Mouse (Mus musculus): ENCODE measurements around the gene Arl8a. TPM values are rescaled to one million over a fixed set of nuclear protein-coding genes. Genes with fewer than 3 reads are reported as not detected.

Arl8a gene
- polyA plus RNA-seq, 1 experiment from 2014 or later = 40.8 TPM

DNA sequence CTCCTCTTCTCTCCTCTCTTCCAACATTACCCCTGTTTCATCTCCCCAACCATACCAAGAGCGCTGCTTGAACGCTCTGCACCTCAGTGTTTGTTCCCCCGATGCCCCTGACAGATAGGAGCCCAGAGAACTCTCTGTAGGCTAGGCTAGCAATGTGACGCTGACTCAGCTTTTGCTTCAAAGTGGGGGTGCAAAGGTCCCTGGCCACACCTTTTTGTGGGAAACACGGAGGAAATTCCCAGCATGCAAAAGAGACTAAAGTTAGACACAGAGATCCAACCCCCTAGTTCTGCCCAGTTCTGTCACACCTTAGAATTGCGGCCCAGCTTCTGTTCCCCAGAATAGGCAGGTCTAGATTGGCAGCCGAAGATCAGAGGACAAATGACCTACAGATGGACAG, 32.2 kb downstream of the Arl8a start:
- WGBS = 88% methylated on average over 7 of the region's 7 CpGs
- ATAC-seq (ENCODE audit: insufficient number of reproducible peaks, low FRiP score, low TSS enrichment, low read depth) (no peak), DNase-seq (ENCODE audit: low spot score) (no peak)
- H3K4me1 ChIP-seq (ENCODE audit: control insufficient read depth, insufficient read depth, low read length) = no peaks in the 10 kb centered on the region
- no peaks in the 10 kb centered on the region; the same call in 1 of the 2 replicates for H3K9me3 ChIP-seq (ENCODE audit: control insufficient read depth, low read length)
- no peak overlapping the region for H3K4me2 ChIP-seq (ENCODE audit: low read depth, severe bottlenecking)
- H3K27me3 ChIP-seq (ENCODE audit: control insufficient read depth, insufficient read depth, low read length) = no peaks in the 10 kb centered on the region
- H3K27ac ChIP-seq (replicated peaks; ENCODE audit: low read depth, low read length) = no peak overlapping the region
- no peaks in the 10 kb centered on the region for H3K36me3 ChIP-seq (ENCODE audit: control insufficient read depth, insufficient read depth, low read length)
- H3K4me3 ChIP-seq (ENCODE audit: low read depth, low read length) = no peak overlapping the region
- H3K9ac ChIP-seq (ENCODE audit: low read length) = no peak overlapping the region

DNA sequence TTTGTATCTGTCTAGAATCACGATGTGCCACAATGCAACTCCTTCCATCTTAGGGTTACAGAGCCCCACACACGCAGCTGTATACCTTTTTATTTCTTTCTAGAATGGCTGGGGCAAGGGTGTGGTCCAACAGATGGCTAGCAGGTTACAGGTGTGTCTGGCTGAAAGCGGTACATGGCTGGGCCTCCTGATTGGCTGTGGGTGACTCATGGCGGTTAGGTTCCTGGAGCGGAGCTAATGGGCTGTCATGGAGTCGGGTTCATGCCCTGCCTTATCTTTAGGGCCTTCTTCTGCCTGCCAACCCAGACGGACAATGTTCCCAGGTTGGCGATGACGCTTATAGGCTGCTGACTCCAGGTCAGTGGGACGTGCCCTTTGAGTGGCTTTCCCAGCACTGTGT, 34.2 kb downstream of the Arl8a start:
- ATAC-seq (ENCODE audit: insufficient number of reproducible peaks, low FRiP score, low TSS enrichment, low read depth) (no peak), DNase-seq (ENCODE audit: low spot score) (no peak)
- no peaks in the 10 kb centered on the region for H3K36me3 ChIP-seq (ENCODE audit: control insufficient read depth, insufficient read depth, low read length)
- no peak overlapping the region for H3K9ac ChIP-seq (ENCODE audit: low read length)
- no peaks in the 10 kb centered on the region for H3K4me1 ChIP-seq (ENCODE audit: control insufficient read depth, insufficient read depth, low read length)
- no peaks in the 10 kb centered on the region for H3K27me3 ChIP-seq (ENCODE audit: control insufficient read depth, insufficient read depth, low read length)
- no peak overlapping the region for H3K4me3 ChIP-seq (ENCODE audit: low read depth, low read length)
- H3K4me2 ChIP-seq (ENCODE audit: low read depth, severe bottlenecking) = no peak overlapping the region
- H3K27ac ChIP-seq (replicated peaks; ENCODE audit: low read depth, low read length) = no peak overlapping the region
- no peaks in the 10 kb centered on the region; the same call in 1 of the 2 replicates for H3K9me3 ChIP-seq (ENCODE audit: control insufficient read depth, low read length)
- 79% methylated on average over 10 of the region's 10 CpGs for WGBS

DNA sequence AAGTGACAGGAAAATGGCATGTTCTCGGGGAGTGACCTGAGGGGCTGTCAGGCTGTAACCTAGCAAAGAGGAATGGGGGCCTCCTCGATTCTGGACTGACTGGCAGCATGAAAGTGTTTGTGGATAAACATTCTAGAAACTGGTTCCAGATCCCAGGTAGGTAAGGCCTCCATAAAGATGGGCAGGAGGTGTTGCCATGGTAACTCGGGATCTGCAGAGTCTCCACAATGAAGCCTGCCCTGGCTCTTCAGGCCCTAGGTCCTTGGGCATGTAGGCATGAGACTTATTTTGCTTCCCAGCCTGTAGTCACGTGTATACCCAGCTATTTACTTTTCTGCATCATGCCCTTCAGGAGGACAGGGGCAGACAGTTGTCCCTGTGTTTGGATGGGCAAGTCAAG, 34.7 kb downstream of the Arl8a start:
- H3K9ac ChIP-seq (ENCODE audit: low read length) = no peak overlapping the region
- ATAC-seq (ENCODE audit: insufficient number of reproducible peaks, low FRiP score, low TSS enrichment, low read depth) = no peak
- no peak overlapping the region for H3K27ac ChIP-seq (replicated peaks; ENCODE audit: low read depth, low read length)
- H3K4me2 ChIP-seq (ENCODE audit: low read depth, severe bottlenecking) = no peak overlapping the region
- WGBS = 72% methylated on average over 4 of the region's 4 CpGs
- no peaks in the 10 kb centered on the region for H3K36me3 ChIP-seq (ENCODE audit: control insufficient read depth, insufficient read depth, low read length)
- no peaks in the 10 kb centered on the region for H3K27me3 ChIP-seq (ENCODE audit: control insufficient read depth, insufficient read depth, low read length)
- no peak overlapping the region for H3K4me3 ChIP-seq (ENCODE audit: low read depth, low read length)
- H3K9me3 ChIP-seq (ENCODE audit: control insufficient read depth, low read length) = no peaks in the 10 kb centered on the region; the same call in 1 of the 2 replicates
- H3K4me1 ChIP-seq (ENCODE audit: control insufficient read depth, insufficient read depth, low read length) = no peaks in the 10 kb centered on the region
- DNase-seq (ENCODE audit: low spot score) = no peak

DNA sequence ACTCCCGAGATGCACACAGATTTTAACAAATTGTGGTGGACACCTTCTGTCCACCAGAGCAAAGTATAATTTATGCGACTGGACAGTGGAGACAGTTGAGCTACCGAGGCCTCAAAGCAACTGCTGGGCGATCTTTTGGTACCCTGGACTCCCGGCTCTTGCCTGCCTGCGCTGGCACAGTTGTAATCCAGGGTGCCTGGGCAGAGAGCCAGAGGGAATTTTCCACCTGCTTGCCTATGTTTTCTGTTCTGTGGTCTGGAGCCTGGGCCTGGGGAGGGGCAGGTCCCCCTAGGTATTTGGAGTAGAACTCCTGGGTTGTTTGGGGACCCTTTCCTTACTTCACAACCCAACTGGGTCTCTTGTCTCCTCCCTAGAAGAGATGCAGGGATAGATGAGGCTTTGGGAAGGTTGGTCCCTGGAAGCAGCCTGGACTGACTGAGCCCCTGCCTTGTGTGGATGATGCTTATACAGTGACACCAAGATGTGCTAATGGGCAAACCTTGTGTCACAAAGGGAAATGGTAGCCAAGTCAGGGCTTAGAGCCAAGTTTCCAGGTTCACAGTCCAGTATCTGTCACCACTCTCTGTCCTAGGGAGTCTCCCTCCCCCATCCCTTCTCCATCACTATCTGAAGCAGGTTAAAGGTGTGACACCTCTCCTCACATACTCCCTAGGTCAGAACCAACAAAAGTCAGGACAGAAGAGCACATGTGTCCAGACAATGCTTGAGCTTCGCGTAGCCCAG, 35.4 kb downstream of the Arl8a start:
- no peak overlapping the region for H3K4me3 ChIP-seq (ENCODE audit: low read depth, low read length)
- no peak overlapping the region for H3K27ac ChIP-seq (replicated peaks; ENCODE audit: low read depth, low read length)
- H3K9me3 ChIP-seq (ENCODE audit: control insufficient read depth, low read length) = no peaks in the 10 kb centered on the region; the same call in 1 of the 2 replicates
- WGBS = 93% methylated on average over 8 of the region's 8 CpGs
- H3K4me1 ChIP-seq (ENCODE audit: control insufficient read depth, insufficient read depth, low read length) = no peaks in the 10 kb centered on the region
- H3K36me3 ChIP-seq (ENCODE audit: control insufficient read depth, insufficient read depth, low read length) = no peaks in the 10 kb centered on the region
- H3K9ac ChIP-seq (ENCODE audit: low read length) = no peak overlapping the region
- ATAC-seq (ENCODE audit: insufficient number of reproducible peaks, low FRiP score, low TSS enrichment, low read depth) = no peak
- DNase-seq (ENCODE audit: low spot score) = no peak
- H3K27me3 ChIP-seq (ENCODE audit: control insufficient read depth, insufficient read depth, low read length) = no peaks in the 10 kb centered on the region
- no peak overlapping the region for H3K4me2 ChIP-seq (ENCODE audit: low read depth, severe bottlenecking)

DNA sequence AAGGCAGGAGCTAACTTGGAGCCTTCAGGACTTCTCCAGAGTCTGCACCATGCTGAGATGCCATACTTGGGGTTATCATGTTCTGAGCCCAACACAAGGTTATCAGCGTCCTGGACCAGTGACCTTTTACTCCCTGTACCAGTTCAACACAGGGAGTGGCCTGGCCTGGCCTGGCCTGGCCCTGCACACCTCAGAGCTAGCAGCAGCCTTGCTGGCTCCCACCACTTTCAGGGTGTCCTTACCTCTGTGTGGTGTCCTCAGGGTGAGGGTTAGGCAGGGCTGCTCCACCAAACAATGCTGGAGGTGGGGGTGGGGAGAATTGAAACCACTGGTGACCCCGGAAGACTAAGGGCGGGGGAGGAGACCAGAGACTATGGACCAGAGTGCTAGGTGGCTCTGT, 36.4 kb downstream of the Arl8a start:
- no peak overlapping the region; the same call in 1 of the 2 replicates for H3K9ac ChIP-seq (ENCODE audit: low read length)
- no peak for DNase-seq (ENCODE audit: low spot score)
- no peaks in the 10 kb centered on the region for H3K27me3 ChIP-seq (ENCODE audit: control insufficient read depth, insufficient read depth, low read length)
- no peak overlapping the region for H3K4me2 ChIP-seq (ENCODE audit: low read depth, severe bottlenecking)
- no peaks in the 10 kb centered on the region for H3K4me1 ChIP-seq (ENCODE audit: control insufficient read depth, insufficient read depth, low read length)
- WGBS = 69% methylated on average over 3 of the region's 3 CpGs
- no peaks in the 10 kb centered on the region for H3K36me3 ChIP-seq (ENCODE audit: control insufficient read depth, insufficient read depth, low read length)
- H3K27ac ChIP-seq (replicated peaks; ENCODE audit: low read depth, low read length) = no peak overlapping the region
- no peak for ATAC-seq (ENCODE audit: insufficient number of reproducible peaks, low FRiP score, low TSS enrichment, low read depth)
- H3K9me3 ChIP-seq (ENCODE audit: control insufficient read depth, low read length) = no peaks in the 10 kb centered on the region
- H3K4me3 ChIP-seq (ENCODE audit: low read depth, low read length) = no peak overlapping the region

DNA sequence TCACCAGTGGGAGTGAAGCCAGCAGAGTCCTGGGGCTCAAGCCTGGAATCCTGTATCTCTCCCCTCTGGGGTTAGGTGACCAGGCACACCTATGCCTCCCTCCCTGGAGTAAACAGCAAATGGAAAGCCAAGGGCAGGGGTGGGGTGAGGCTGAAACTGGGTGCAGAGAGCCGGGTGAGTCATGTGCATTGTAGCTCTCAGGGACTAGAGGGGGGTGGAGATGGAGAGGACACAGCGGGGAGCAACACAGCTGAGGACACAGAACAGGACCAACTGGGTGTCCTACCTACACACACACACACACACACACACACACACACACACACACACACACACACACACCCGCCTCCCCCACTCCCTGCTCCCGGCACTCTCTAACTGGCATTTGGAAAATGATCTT, 36.8 kb downstream of the Arl8a start:
- ATAC-seq (ENCODE audit: insufficient number of reproducible peaks, low FRiP score, low TSS enrichment, low read depth) = no peak
- Histone ChIP-seq H3K4me3 (ENCODE audit: low read depth, low read length) (no peak overlapping the region), H3K27ac (replicated peaks; ENCODE audit: low read depth, low read length) (no peak overlapping the region), H3K4me1 (ENCODE audit: control insufficient read depth, insufficient read depth, low read length) (no peaks in the 10 kb centered on the region), H3K9ac (ENCODE audit: low read length) (no peak overlapping the region), H3K27me3 (ENCODE audit: control insufficient read depth, insufficient read depth, low read length) (no peaks in the 10 kb centered on the region), H3K4me2 (ENCODE audit: low read depth, severe bottlenecking) (no peak overlapping the region), H3K9me3 (ENCODE audit: control insufficient read depth, low read length) (no peaks in the 10 kb centered on the region), H3K36me3 (ENCODE audit: control insufficient read depth, insufficient read depth, low read length) (no peaks in the 10 kb centered on the region)
- no peak for DNase-seq (ENCODE audit: low spot score)
- 78% methylated on average over 4 of the region's 4 CpGs for WGBS

DNA sequence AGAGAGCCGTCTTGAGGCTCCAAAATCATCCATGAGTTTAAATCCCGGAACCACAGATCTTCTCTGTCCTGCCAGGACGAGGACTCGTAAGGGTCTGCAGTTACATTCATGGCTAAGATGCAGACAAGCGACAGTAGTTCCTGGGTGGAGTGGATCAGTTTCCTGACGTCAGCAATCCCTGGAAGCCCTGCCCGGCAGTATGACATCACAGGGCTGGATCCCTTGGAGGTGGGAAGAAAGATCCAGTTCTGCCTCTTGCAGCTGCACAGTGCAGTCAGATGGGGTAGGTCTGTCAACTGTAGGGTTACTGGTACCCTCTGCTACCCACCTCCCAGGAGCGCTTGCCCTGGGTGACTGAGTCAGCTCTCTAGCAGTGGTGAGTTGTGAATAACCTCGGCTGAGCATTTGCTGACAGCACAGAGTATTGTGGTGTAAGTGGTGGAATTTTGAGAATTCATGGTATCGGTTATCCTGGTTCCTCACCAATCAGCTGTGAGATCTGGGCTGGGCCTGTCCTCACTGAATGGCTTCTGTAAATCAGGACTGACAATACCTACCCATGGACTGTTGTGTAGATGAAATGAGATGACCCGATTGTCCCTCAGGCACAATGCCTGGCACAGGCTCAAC, 37.4 kb downstream of the Arl8a start:
- H3K27ac ChIP-seq (replicated peaks; ENCODE audit: low read depth, low read length) = no peak overlapping the region
- no peak for DNase-seq (ENCODE audit: low spot score)
- no peaks in the 10 kb centered on the region for H3K9me3 ChIP-seq (ENCODE audit: control insufficient read depth, low read length)
- no peaks in the 10 kb centered on the region for H3K27me3 ChIP-seq (ENCODE audit: control insufficient read depth, insufficient read depth, low read length)
- WGBS = 74% methylated on average over 11 of the region's 11 CpGs
- no peaks in the 10 kb centered on the region for H3K4me1 ChIP-seq (ENCODE audit: control insufficient read depth, insufficient read depth, low read length)
- H3K36me3 ChIP-seq (ENCODE audit: control insufficient read depth, insufficient read depth, low read length) = no peaks in the 10 kb centered on the region
- no peak overlapping the region for H3K4me3 ChIP-seq (ENCODE audit: low read depth, low read length)
- H3K4me2 ChIP-seq (ENCODE audit: low read depth, severe bottlenecking) = no peak overlapping the region
- ATAC-seq (ENCODE audit: insufficient number of reproducible peaks, low FRiP score, low TSS enrichment, low read depth) = no peak
- no peak overlapping the region for H3K9ac ChIP-seq (ENCODE audit: low read length)

DNA sequence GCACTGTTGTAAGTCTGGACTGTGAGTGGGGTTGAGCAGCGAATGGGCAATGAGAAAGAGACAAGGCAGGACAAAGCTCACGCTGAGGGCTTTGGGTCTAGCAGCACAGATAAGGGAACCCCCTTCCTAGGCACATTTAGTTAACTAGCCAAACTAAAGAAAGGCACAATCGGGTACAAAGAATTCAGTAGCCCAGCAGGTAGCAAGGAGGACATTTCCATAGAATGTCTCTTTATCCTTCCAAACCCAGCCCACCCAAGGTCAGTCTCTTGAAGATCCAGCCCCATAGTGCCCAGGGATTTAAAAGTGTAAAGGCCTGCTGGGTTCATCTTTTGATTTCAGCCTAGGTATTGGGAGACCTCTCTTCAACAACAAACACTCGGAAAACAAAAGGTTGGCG, 39.3 kb downstream of the Arl8a start:
- 47% methylated on average over 5 of the region's 5 CpGs for WGBS
- Histone ChIP-seq H3K27ac (replicated peaks; ENCODE audit: low read depth, low read length) (no peak overlapping the region), H3K36me3 (ENCODE audit: control insufficient read depth, insufficient read depth, low read length) (no peaks in the 10 kb centered on the region), H3K4me1 (ENCODE audit: control insufficient read depth, insufficient read depth, low read length) (no peaks in the 10 kb centered on the region), H3K9ac (ENCODE audit: low read length) (no peak overlapping the region), H3K9me3 (ENCODE audit: control insufficient read depth, low read length) (no peaks in the 10 kb centered on the region), H3K27me3 (ENCODE audit: control insufficient read depth, insufficient read depth, low read length) (no peaks in the 10 kb centered on the region), H3K4me2 (ENCODE audit: low read depth, severe bottlenecking) (no peak overlapping the region), H3K4me3 (ENCODE audit: low read depth, low read length) (no peak overlapping the region)
- ATAC-seq (ENCODE audit: insufficient number of reproducible peaks, low FRiP score, low TSS enrichment, low read depth) (no peak), DNase-seq (ENCODE audit: low spot score) (no peak)
